Mouse (Mus musculus) CH12.LX (cell line): ENCODE data around the gene Lrriq3. TPM values are rescaled to one million over a fixed set of nuclear protein-coding genes. Genes with fewer than 3 reads are reported as not detected.

Experiments
- CHD1 ChIP-seq: IDR thresholded peaks from 2 replicates; pipeline ENCODE4 v1.6.1; 2012; ENCODE audit warnings: low read depth, low read length, improper control_type of control experiment, inconsistent platforms
- CTCF ChIP-seq, 2 experiments: IDR thresholded peaks in 1 of 2; conservative IDR thresholded peaks in 1 of 2; 2 replicates each; pipeline ENCODE4 v1.5.1; 2011 to 2012; ENCODE audit warnings: low read depth in 2 of 2, low read length in 2 of 2, improper control_type of control experiment in 1 of 2, inconsistent platforms in 1 of 2, mild to moderate bottlenecking in 1 of 2, moderate library complexity in 1 of 2
- E2F4 ChIP-seq: IDR thresholded peaks from 2 replicates; pipeline ENCODE4 v1.6.1; 2011; ENCODE audit warnings: low read depth, low read length, improper control_type of control experiment; ENCODE audit not compliant: insufficient replicate concordance
- ETS1 ChIP-seq: conservative IDR thresholded peaks from 2 replicates; pipeline ENCODE4 v1.6.1; 2012; ENCODE audit warnings: low read depth, mild to moderate bottlenecking, inconsistent platforms, low read length, improper control_type of control experiment, moderate library complexity
- IRF4 ChIP-seq: IDR thresholded peaks from 2 replicates; pipeline ENCODE4 v1.6.1; 2014; ENCODE audit warnings: low read depth, mild to moderate bottlenecking, inconsistent platforms, low read length, improper control_type of control experiment
- MAFK ChIP-seq: IDR thresholded peaks from 2 replicates; pipeline ENCODE4 v1.6.1; 2011; ENCODE audit warnings: low read length, improper control_type of control experiment; ENCODE audit not compliant: insufficient replicate concordance
- MAX ChIP-seq: IDR thresholded peaks from 2 replicates; pipeline ENCODE4 v1.6.1; 2011; ENCODE audit warnings: low read length, improper control_type of control experiment
- MAZ ChIP-seq: IDR thresholded peaks from 2 replicates; pipeline ENCODE4 v1.6.1; 2012; ENCODE audit warnings: low read depth, mild to moderate bottlenecking, inconsistent platforms, low read length, improper control_type of control experiment, moderate library complexity
- MEF2A ChIP-seq: IDR thresholded peaks from 2 replicates; pipeline ENCODE4 v1.6.1; 2014; ENCODE audit warnings: low read depth, mild to moderate bottlenecking, inconsistent platforms, low read length, improper control_type of control experiment, borderline replicate concordance
- SIN3A ChIP-seq: IDR thresholded peaks from 2 replicates; pipeline ENCODE4 v1.6.1; 2012; ENCODE audit warnings: low read length, improper control_type of control experiment, inconsistent platforms
- UBTF ChIP-seq: IDR thresholded peaks from 2 replicates; pipeline ENCODE4 v1.6.1; 2012; ENCODE audit warnings: low read depth, mild to moderate bottlenecking, inconsistent platforms, low read length, improper control_type of control experiment, moderate library complexity
- ZC3H11A ChIP-seq: IDR thresholded peaks from 2 replicates; pipeline ENCODE4 v1.6.1; 2012; ENCODE audit warnings: low read depth, mild to moderate bottlenecking, inconsistent platforms, low read length, improper control_type of control experiment
- ZKSCAN1 ChIP-seq: IDR thresholded peaks from 2 replicates; pipeline ENCODE4 v1.6.1; 2012; ENCODE audit warnings: low read depth, inconsistent platforms, low read length, improper control_type of control experiment, borderline replicate concordance
- polyA plus RNA-seq: library from polyadenylated mRNA; unstranded; fragments of >175 nt; gene quantifications from 2 replicates; pipeline ENCODE4 v1.2.1, GENCODE M21; 2012; ENCODE audit warnings: low read depth; ENCODE audit not compliant: insufficient read length
- total RNA-seq, 2 experiments: library from RNA; depleted of rRNA; stranded (reverse); fragments of 300-350 nt in 1 of 2; fragments of >200 nt in 1 of 2; gene quantifications; 2 replicates each; pipeline ENCODE4 v1.2.3; 2012 to 2014

Lrriq3 gene
- total and polyA plus RNA-seq, 3 experiments: 0.51 to 1.7 (median 0.68) TPM

DNA sequence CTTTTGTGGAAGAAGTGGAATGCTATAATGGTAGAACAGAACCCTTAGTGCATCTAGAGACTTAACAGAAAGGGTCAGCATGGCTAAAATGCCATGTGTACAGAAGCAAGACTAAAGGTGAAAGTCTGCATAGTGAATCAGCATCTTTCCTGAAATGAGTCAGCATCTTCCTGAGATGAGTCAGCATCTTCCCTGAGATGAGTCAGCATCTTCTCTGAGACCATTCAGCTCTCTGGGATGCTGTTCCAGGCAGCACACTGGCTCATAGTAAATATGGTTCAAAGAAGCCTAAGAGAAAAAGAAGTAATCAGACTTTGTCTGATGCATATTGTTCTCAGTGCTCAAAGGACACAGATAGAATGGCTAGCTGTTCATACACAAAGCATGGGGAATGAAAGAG lies 142.3 kb downstream of the Lrriq3 start (continued):
- TF ChIP-seq ZKSCAN1: no peak
- no peak; the same call in 1 of the 2 replicates for TF ChIP-seq MAZ
- TF ChIP-seq MAFK: peak; percentile 100
- TF ChIP-seq ZC3H11A: no peak
- peak; percentile 91 for TF ChIP-seq MEF2A
- no peak for TF ChIP-seq CHD1
- peak; percentile 93 for TF ChIP-seq MAX
- peak; percentile 94 for TF ChIP-seq UBTF
- peak; percentile 64 for TF ChIP-seq SIN3A
- TF ChIP-seq IRF4: peak; percentile 100
- TF ChIP-seq ETS1: peak; percentile 99
- no peak for TF ChIP-seq CTCF (conservative IDR thresholded peaks at IDR 0.05 in 1 of 2, IDR thresholded peaks at IDR 0.05 in 1 of 2; ENCODE audit: low read depth in 2 of 2, low read length in 2 of 2)
- TF ChIP-seq E2F4: no peak

Other genes starting within 250 kb of the Lrriq3 start
- gene Tnni3k, start 38.0 kb upstream of the Lrriq3 start, total RNA-seq (2012; rRNA removed): not detected in 2 replicates
- gene Tnni3k, start 38.0 kb upstream of the Lrriq3 start, total RNA-seq (2014; rRNA removed): 0.07 TPM in 1 of 2 replicates, not detected in the other
- 0.11 TPM in 1 of 2 replicates, not detected in the other for gene Tnni3k, start 38.0 kb upstream of the Lrriq3 start, polyA plus RNA-seq
- gene Fpgt, start within 50 bp of the Lrriq3 start, total RNA-seq (2012; rRNA removed): 16.7 and 17.6 TPM in 2 replicates
- 52.3 and 63.7 TPM in 2 replicates for gene Fpgt, start within 50 bp of the Lrriq3 start, total RNA-seq (2014; rRNA removed)
- 15.4 and 16.2 TPM in 2 replicates for gene Fpgt, start within 50 bp of the Lrriq3 start, polyA plus RNA-seq